Mouse (Mus musculus) splenic B cell, adult 2 months (primary cell): ENCODE measurements around the gene Stat5a.
A peak's percentile ranks its signal among the peaks of the same experiment; 100 is the strongest.

Experiments used
- DNase-seq: peaks from one replicate; pipeline ENCODE4 v3.0.0-alpha.2; 2011; ENCODE audit warnings: low read depth, low spot score
- H3K27me3 ChIP-seq: 2 replicates; pipeline ENCODE4 v1.6.1; 2012; ENCODE audit warnings: mild to moderate bottlenecking, low read length, moderate library complexity, mixed read lengths; ENCODE audit not compliant: control insufficient read depth, poor library complexity, insufficient read depth, severe bottlenecking
- H3K36me3 ChIP-seq: 2 replicates; pipeline ENCODE4 v1.6.1; 2012; ENCODE audit warnings: mild to moderate bottlenecking, low read length, moderate library complexity, mixed read lengths; ENCODE audit not compliant: control insufficient read depth, poor library complexity, insufficient read depth, severe bottlenecking

Gene Stat5a

DNA sequence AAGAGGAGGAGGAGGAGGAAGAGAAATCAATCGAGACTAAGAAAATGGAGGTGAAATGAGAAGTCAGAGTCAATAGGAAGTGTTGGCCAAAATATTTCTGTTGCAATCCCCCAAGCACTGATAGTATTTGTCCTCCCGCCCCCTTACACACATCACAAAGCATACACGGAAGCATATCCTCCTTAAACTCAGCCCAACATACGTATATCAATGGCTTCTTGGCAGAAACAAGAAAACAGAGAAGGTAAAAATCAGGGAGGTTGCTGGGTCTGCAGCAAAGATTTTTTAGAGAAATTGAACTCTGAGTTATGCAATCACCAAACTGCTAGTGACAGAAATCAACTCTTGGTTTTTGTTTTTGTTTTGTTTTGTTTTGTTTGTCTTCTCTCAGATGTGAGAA, 11.1 kb upstream of the Stat5a start:
- DNase-seq, result no peak
- Histone ChIP-seq H3K27me3 (no peaks in the 10 kb centered on the region), H3K36me3 (0 out of 2 replicates have a peak, but pooled peaks cover 2% of the 10 kb centered on the region)

DNA sequence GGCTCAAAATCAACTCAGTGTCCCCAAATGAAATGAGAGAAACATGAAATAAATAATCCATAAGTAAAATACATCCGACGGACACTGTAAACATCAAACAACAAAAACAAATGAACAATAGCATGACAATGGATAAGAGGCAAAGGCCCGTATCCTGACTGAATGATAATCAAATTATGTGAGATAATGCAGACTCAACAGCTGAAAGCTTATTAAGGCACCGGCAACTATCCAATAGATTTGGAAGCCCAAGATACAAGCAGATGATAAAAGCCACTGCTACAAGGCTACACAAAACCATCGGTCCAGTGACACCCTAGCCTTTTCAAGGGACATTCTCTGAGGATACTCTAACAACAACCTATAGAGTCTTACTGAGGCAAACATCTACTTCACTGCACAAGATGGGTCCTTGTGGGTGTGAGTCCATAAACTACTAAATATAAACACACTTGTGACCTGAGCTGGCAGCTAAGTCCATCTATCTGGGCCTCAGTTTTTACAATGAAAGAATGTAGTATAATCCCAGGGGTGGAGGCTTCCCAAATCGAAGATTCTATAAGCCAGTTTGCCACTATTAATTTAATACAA, 10.3 kb upstream of the Stat5a start:
- 0 out of 2 replicates have a peak, but pooled peaks cover 2% of the 10 kb centered on the region for H3K36me3 ChIP-seq
- no peaks in the 10 kb centered on the region for H3K27me3 ChIP-seq
- DNase-seq, result no peak

GRCm38 (mm10) chr11:100849456-100850037, 9.6 kb upstream of the Stat5a start:
- DNase-seq, result no peak
- Histone ChIP-seq H3K27me3 (no peaks in the 10 kb centered on the region), H3K36me3 (0 out of 2 replicates have a peak, but pooled peaks cover 2% of the 10 kb centered on the region)

GRCm38 (mm10) chr11:100850038-100850777, 8.9 kb upstream of the Stat5a start, which contains the start of gene Stat5b:
Gene Stat5b, minus strand, starts transcription at chr11:100850724.
- no peaks in the 10 kb centered on the region for H3K27me3 ChIP-seq
- peak; percentile 84 for DNase-seq
- H3K36me3 ChIP-seq, result 0 out of 2 replicates have a peak, but pooled peaks cover 2% of the 10 kb centered on the region

GRCm38 (mm10) chr11:100850778-100851528, 8.2 kb upstream of the Stat5a start:
- no peaks in the 10 kb centered on the region for H3K27me3 ChIP-seq
- H3K36me3 ChIP-seq, result no peaks in the 10 kb centered on the region
- no peak for DNase-seq

DNA sequence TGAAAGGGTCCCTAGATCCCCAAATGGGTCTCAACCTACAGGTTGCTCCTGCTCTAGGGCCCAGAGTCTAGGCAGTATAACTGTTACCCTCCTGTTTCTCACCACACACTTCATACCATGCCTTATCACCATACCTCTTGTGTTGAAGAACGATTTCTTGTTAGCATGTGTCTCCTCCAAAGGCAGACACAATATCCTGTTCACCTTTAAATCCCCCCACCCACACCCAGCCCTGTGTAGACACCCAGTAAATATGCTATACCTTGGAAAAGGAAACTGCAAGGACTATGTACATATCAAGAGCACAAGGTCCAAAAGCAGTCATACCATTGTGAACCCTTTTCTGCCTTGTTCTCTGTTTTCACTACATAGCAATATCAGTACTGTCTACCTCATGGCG, 7.1 kb upstream of the Stat5a start:
- H3K27me3 ChIP-seq, result no peaks in the 10 kb centered on the region
- no peaks in the 10 kb centered on the region for H3K36me3 ChIP-seq
- DNase-seq, result no peak

DNA sequence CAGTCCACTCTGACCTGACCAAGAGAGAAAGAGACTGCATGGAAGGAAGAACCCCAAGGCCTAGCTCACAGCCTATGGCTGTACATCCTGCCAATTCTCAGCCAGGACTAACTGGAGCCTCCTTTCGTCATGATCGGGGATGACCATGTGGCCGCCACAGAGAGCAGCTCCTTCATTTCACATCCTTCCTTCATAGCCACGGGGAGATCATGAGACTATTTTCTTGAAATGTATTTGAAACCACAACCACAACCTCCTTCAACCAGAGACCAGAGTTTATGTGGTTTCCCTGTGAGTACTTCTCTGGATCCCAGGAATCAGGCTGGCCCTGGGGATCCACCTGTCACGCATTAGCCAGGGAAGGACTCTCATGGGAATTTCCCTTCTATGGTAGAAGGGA, 6.1 kb upstream of the Stat5a start:
- H3K27me3 ChIP-seq, result no peaks in the 10 kb centered on the region
- no peak for DNase-seq
- H3K36me3 ChIP-seq, result no peaks in the 10 kb centered on the region

DNA sequence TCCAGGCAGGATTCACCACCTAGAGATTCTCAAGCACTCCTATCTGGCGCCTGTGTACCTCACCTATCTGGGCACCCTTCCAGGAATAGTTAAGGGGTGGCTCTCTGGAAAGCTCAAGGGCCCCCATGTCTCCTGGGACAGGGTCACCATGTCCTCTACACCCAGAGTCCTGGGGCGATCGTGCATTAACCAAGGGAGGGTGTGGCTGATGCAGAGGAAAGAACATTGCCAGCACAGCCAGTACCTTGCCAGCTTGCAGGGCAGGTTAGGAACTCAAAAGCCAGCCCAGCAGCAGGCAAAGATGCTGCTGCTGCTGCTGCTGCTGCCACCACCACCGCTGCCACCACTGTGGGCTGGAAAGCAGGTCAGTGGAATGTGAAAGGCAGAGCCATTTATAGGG, 4.9 kb upstream of the Stat5a start:
- Histone ChIP-seq H3K27me3 (no peaks in the 10 kb centered on the region), H3K36me3 (no peaks in the 10 kb centered on the region)
- DNase-seq, result no peak

GRCm38 (mm10) chr11:100855178-100855577, 4.0 kb upstream of the Stat5a start:
- no peak for DNase-seq
- Histone ChIP-seq H3K36me3 (no peaks in the 10 kb centered on the region), H3K27me3 (no peaks in the 10 kb centered on the region)

GRCm38 (mm10) chr11:100857960-100858359, 1.2 kb upstream of the Stat5a start:
- DNase-seq, result no peak
- Histone ChIP-seq H3K36me3 (no peaks in the 10 kb centered on the region), H3K27me3 (no peaks in the 10 kb centered on the region)

DNA sequence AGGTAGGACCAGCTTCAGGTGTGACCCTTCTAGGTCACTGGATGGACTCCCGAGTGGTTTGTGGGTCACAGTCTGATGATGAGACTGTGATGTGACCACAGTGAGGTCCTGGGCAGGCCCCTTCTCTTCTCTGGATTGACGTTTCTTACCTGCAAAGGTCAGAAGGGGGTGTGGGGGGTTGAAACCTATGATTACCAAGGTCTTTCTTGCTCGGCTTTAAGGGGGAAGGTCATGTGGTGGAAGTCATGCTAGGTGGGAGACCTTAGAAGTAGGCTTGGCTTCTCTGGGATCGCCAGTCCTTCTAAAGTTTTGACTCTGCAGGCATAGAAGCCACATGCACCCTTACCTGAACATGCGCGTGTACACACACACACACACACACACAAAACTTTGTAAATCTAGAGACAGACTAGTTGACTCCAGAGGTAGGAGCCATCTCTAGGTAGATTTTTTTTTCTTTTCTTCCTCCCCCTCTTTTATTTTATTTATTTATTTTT, 476 bp downstream of the Stat5a start:
- Histone ChIP-seq H3K36me3 (no peaks in the 10 kb centered on the region), H3K27me3 (no peaks in the 10 kb centered on the region)
- peak; percentile 27 for DNase-seq

- no peaks in the 10 kb centered on the region; the same call in 1 of the 2 replicates for H3K36me3 ChIP-seq
- H3K27me3 ChIP-seq, result no peaks in the 10 kb centered on the region
- DNase-seq, result peak; percentile 93
These were observed 1.3 kb downstream of the Stat5a start for GRCm38 (mm10) chr11:100860198-100861048.

GRCm38 (mm10) chr11:100861335-100861734, 2.2 kb downstream of the Stat5a start:
- Histone ChIP-seq H3K27me3 (no peaks in the 10 kb centered on the region), H3K36me3 (no peaks in the 10 kb centered on the region; the same call in 1 of the 2 replicates)
- no peak for DNase-seq

DNA sequence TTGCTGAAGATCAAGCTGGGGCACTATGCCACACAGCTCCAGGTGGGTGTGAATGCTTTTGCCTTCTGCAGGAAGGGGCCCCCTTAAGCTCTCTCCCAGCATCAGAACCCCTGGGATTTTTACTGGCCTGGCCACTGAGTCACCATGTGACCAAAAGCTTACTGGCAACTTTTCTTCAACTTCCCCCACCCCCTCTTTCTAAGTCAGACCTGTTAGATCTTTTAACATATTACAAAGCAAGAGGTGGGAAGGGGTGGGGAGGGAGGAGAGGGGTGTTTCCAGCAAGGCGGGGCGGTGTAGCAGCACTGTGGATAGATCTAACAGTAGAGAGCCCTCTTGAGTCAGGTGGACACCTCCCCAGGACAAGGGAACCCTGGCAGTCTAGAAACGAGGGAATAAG, 2.7 kb downstream of the Stat5a start:
- H3K27me3 ChIP-seq, result no peaks in the 10 kb centered on the region
- no peak for DNase-seq
- peaks cover 1% of the 10 kb centered on the region; the same call in 1 of the 2 replicates for H3K36me3 ChIP-seq
